Mouse (Mus musculus): Measurements from ENCODE around the gene Nfkbia.

The Nfkbia gene

GRCm38 (mm10) chr12:55492184-55492898 is at the start of gene Nfkbia:
Nfkbia (minus strand) TSS chr12:55492647.
- DNase-seq (ENCODE audit: low spot score in 2 of 2): peak; percentile 85 to 86

DNA sequence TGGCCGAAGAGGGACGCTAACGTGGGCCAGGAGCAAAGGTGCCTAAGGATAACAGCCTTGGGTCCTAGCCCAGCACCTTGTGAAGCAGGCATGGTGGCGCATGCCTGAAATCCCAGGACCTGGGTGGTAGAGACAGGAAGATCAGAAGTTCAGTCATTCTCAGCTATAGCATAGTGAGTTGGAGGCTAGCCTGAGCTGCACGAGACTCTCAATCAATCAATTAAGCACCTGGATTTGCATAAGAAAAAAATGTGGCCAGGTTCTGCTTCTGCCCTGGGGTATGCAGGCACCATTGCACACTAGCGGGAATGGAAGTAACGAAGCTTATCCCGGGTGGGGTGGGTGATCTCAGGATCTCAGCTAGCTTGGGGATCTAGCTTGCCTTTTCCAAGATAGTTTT is 46.7 kb upstream of the Nfkbia start:
- no peak for DNase-seq (ENCODE audit: low spot score in 2 of 2)

DNA sequence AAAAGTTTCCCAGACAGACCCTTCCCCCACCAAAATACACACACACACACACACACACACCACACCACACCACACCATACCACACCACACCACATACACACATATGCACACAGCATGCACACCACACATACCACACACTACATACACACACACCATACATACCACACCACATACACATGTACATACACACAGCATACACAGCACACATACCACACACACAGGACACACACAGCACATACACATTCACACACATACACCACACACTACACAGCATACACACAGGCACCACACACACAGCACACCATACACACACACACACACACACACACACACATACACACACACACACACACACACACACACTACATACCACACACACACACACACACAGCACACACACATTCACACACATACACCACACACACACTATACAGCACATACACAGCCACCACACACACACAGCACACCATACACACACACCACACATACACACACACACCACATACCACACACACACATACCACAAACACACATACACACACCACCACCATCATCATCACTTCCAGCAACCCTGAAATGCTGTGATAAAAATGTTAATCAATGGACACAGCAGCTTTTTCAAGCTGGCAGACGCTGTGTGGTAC is 46.0 kb upstream of the Nfkbia start:
- no peak for DNase-seq (ENCODE audit: low spot score in 2 of 2)

DNA sequence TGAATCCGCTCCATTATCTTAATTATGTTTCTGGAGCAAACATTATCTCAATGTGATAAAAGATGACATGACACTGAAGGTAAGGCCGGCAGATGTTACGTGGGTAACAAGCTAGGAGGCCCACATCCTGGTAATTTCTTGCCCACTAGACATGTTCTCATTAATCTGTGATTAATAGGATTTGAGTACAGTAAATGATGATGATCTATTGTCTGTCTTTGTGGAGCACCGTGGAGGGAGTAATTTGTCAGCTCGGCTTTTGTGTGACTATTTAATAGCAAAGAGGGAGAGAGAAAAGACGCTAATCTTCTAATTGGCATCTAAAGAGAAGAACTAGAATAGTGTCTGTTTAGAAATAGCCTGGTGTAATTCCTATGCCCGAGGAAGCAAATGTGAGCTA is 45.3 kb upstream of the Nfkbia start:
- no peak for DNase-seq (ENCODE audit: low spot score in 2 of 2)

DNA sequence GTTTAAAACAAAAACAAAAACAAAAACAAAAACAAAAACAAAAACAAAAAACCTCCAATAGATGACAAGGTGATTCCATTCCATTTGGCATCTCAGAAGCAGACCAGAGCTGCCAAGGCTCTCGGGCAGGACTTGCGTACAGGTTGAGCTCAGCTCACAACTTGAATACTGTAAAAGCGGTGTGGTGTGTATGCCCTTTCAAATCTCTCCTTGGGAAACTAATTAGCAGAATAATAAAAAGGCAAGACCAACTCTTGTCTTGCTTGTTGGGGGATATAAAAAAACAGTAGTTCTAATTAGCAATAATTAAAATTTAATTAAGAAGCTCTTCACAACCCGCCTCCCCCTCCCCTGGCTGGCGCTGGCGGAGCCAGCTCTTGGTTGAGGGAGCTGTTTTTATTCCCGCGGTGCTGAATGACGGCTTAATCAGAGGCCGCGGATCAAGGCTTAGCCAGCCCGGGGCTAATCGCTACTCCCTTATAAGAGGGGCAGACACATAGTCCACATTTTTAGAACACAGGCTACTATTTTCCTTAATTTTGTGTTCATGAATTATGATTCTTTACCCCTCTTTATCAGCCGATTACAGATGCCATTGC is 44.2 kb upstream of the Nfkbia start:
- DNase-seq (ENCODE audit: low spot score in 2 of 2): no peak

DNA sequence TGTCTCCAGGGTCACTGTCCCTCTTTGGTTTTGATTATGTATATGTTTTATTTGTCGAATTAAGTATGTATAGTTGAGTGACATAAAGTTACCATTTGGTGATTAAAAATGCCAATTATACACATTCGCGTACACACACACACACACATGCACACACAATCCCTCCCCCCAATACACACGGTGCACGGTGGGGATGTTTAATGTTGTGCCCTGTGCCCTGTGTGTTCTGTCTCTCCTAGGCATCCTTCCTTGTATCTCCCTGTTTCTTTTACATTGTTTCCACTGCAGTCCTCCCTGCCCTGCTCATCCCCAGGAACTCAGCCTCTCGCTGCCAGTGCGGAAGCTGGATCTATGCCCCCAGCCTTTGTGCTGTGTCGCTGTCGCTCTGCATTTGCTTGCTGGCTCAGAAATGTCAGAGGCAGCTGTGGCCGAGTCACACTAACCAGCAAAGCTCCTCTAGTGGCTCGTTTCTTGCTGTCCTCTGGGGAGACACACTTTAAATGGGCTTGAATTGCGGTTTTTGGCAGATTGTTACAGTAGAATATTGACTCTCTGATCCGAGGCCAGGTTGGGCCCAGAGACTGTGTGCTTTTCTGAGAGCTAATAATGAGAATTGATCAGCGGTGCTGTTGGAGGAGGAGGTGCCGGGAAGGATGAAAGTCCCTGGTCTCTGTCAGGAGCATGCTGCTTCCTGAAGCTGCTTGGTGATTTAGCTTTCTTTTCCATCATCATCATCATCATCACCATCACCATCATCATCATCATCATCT is 34.7 kb upstream of the Nfkbia start:
- no peak for DNase-seq (ENCODE audit: low spot score in 2 of 2)

DNA sequence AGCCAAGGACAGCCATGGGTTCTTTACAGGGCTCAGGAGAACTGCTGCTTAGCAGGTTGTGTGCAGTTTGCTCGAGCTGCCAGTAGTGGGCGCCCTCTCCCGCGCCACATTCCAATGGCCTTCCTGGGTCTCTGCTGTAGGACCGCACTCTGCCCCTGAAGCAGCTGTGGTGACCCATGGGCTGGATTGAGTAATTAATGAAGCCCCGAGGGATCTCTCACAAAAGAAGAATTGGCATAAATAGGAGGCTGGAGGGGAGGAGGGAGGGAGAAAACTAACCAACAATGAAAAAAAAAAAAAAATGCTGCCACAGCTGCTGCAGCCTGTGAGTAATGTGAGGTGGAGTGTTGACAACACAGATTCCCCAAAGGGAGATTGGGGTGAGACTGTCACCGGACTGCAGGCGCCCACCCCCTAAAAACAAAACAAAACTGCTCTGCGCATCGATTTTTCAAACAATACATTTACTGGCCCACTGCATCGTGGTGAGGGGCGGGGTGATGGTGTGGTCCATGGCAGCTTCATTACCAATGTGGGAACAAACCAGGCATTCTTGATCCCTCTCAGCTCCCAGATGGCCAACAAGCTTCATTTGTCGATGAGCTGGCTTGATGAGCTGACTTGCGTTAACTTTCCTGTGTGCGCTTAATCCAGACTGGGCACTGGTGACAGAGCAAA is 25.8 kb upstream of the Nfkbia start:
- DNase-seq (ENCODE audit: low spot score in 2 of 2): no peak

DNA sequence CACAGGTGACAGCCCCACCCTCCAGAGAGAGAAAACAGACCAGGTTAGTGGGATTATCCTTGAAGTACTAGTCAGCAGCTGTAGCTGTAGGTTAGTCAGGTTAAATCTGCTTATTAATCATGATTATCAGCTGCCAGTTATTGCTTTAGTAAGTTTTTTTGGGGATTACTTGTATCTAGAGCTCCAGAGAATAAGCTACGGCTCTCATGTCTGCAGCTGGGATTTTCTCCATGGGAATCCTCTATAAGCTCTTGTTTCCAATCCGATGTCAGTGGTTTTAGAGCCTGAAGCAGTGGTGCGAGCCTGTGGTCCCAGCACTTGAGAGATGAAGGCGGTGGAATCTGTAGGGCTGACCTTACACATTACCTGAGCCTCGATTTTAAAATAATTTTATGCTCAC is 16.4 kb upstream of the Nfkbia start:
- no peak for DNase-seq (ENCODE audit: low spot score in 2 of 2)

DNA sequence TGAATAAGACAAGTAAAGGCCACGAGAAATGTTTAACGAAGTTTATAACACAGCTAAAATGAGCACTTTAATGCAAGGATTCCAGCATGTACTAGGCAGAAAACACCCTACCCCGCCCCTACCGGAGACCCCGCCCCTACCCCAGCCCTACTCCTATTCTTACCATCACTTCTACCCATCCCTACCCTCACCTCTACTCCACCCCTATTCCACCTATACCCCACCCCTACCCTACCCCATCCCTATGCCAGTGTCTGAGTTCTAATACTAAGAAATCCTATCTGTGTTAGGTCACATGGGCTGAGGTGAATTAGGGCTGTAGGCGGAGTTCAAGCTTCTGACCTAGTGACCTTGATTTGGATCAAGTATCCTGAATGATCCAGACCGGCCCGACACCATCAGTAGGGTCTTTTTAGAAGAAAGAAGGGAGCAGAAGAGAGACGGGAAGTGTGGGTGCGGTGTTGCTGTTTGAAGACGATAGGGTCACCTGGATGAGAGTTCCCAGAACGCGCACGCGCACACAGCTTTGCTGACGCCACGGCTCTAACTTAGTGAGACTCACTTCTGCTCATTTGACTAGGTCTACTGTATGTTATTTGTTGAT is 15.0 kb upstream of the Nfkbia start:
- DNase-seq (ENCODE audit: low spot score in 2 of 2): no peak

GRCm38 (mm10) chr12:55506029-55506330 is 13.5 kb upstream of the Nfkbia start:
- DNase-seq (ENCODE audit: low spot score in 2 of 2): no peak

DNA sequence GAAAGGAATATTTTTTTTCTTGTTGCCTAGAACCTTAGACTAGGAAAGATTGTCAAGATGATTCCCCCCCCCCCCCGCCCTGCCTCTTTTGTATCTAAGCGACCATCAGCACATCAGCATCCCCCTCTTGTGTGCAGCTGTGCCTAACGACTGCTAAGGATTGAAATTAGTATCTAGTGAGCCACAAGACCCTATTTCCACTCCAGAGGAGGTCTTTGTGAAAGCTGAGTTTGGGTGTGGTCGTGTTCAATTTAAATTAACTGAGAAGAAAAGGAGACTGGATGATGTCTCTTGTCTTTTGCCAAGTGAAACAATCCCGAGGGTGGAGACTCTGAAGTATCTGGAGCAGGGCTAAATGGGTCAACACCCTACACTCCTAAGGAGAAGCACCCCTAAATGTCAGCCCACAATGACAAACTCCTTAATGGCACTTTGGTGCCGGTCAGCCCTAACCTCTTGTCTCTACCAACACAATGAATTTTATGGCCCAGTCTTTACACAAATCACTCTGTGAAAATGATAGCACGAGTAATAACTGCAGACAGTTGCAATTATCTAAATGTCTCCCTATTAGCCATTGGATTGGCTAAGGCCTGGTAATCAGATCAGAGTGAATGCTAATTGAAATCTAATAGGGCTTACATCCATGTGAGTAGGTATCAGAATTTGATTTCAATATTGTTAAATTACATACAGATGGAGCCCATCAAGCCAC is 13.0 kb upstream of the Nfkbia start:
- DNase-seq (ENCODE audit: low spot score in 2 of 2): no peak

- DNase-seq (ENCODE audit: low spot score in 2 of 2): peak; percentile 46 to 57
Measured at GRCm38 (mm10) chr12:55499031-55499430, 6.6 kb upstream of the Nfkbia start.

DNA sequence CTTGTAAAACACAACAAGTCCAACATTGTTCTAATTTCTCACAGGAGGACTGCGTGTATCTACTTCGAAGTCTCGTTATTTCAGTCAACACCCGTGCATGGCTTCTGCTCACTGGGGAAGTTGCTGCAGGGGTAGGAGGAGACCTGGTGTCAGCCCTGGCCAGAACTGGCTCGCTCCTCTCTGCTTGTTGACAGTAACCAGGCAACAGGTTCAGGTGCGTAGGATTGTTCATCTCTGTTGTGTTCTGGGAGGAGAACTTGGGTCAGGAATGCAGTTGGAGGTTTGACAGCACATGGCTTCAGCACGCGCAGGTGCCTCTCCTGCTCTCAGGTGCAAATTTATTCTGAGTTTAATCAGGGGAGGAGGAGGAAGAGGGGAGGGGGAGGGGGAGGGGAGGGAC is 5.3 kb upstream of the Nfkbia start:
- no peak for DNase-seq (ENCODE audit: low spot score in 2 of 2)

- no peak for DNase-seq (ENCODE audit: low spot score in 2 of 2)
Measured at GRCm38 (mm10) chr12:55495902-55496605, 3.6 kb upstream of the Nfkbia start.

- no peak for DNase-seq (ENCODE audit: low spot score in 2 of 2)
Measured at GRCm38 (mm10) chr12:55495114-55495901, 2.9 kb upstream of the Nfkbia start.

DNA sequence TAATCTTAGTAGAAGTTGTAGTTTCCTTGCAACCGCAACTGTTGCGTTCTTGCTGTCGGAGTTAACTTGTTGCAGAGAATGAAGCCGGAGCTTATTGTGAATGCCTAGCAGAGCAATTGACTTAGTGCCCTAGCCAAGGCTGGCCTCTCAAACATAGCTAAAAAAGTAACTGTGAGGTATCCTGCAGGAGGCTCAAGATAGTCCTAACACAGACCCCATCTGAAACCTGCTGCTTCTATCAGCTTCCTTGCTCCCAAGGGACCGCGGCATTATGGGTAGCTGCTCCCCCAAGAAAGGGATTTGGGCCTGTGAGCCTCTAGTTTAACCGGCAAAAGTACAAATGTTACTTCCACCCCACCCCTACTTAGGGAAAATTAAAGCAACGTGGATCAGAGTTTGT is 934 bp upstream of the Nfkbia start:
- no peak for DNase-seq (ENCODE audit: low spot score in 2 of 2)

DNA sequence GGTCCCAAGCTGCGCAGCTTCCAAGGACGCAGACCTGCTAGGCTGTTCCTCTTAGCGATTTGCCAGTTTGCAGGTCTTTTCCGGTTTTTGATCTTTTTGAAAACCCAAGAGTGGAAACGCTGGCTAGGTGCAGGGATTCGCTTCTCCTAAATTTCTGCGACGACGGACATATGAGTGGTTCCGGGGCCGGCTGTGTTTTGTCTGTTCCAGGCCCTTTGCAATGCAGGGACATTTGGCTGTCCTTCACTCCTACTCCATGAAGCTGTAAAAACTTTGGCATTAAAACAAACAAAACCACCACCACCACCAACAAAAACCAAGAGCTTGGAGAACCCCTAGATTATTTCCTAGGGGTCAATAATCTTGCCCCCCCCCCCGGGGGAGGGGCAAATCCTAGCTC is 494 bp upstream of the Nfkbia start:
- no peak for DNase-seq (ENCODE audit: low spot score in 2 of 2)

DNA sequence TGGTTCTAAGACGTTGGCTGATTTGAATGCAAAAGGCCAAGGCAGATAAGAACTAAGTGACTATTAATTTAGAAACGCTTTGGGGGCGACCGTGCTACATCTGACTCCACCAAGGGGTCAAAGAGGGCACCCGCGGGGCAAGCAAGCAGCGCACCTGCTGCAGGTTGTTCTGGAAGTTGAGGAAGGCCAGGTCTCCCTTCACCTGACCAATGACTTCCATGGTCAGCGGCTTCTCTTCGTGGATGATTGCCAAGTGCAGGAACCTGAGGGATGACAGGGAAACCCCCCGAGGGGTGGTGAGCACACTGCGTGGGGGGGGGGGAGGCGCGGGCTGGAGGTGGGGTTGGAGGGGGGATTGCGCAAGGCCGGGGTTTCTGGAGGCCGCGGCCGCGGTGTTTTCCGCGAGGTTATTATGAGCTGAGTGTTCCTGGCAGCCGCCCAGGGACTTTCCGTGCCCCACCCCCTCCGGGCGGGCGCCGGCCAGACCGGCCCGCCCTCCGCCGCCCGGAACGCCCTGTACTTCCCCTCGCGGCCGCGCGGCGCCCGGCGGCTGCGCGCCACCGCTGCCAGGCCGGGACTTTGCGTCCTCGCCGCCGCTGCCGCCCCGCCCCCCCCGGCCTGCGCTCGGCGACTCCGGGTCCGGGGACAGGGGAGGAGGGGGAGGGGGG is 797 bp downstream of the Nfkbia start:
- peak; percentile 79 to 85 for DNase-seq (ENCODE audit: low spot score in 2 of 2)
